Mouse (Mus musculus): Measurements from ENCODE around the gene Gm2115.
A peak's percentile ranks its signal among the peaks of the same experiment; 100 is the strongest.

Gm2115 gene

DNA sequence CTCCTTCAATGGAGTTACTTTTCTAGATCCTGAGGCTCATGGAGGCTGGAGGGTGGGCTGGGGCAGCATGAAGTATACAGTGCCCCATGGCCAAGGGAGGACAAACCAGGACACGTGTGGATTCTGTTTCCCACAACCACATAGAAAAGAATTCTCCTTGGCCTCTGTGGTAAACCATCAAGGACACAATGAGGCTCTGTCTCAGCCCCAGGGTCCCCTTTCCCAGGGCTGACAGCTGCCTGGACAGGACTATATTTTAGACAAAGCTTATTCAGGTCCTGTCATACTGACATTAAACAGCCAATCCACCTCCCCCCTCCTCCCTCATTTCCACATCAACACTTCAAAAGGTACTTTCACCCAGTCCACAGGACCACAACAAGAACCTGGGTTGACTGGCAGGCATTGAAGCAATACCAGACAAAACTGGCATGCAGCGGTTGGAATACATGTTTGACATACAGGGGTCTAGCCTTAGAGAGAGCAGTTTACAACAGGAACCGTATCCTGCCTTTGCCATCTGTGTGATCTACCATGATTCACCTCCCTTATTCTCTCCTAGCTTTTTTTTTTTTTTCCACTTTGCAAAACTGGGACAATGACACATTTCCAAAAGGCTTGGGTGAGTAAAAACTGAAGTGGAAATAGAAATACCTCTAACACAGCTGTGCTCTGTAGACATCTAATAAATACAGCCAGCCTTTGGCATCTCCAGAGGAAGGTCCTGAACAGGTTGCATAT lies 57.8 kb downstream of the Gm2115 start:
- DNase-seq (ENCODE audit: low spot score), result no peak

DNA sequence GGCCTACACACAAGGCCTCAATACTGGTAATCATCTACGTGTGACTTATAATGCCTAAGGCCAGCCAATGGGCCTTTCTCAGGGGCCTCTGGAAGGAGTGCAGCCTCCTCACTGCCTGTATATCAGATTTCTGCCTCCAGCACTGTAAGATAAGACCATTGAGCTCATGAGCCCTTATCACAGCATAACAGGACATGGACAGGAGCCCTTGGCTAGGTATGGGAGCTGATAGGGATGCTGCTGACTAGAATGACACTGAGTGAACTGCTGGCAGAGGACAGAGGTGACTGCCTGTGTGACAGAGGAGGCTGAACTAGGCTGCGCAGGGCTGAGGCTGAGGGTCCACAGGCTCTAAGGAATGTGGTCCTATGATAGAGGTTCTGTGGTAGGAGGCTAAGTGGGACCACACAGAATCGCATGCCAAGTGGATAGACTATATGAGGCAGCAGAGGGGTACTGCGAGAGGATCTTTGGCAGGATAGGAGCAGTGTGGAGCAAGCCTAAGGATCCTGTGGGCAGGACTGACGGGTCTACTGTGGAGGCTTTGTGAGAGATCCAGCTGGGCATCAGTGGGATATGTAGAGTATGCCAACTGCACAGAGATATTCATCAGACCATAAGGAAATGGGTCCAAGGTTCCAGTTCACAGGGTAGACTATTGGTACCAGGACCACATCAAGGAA lies 58.5 kb downstream of the Gm2115 start:
- DNase-seq (ENCODE audit: low spot score), result no peak

DNA sequence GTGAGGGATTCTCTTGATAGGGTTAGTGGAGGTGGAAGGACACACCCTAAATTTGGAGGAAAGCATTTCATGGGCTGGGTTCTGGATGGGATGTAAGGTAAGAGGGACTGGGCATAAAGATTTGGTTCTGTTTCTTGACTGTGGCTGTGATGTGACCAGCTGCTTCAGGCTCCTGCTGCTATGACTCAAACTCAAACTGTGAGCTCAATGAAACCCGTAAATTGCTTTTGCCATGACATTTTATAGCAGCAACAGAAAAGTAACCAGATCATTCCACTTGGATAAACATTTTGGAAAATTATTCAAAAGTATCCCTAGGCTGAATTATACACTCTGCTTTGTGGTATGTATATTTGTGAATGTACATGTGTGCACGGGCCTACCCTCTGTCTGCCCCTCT lies 61.9 kb downstream of the Gm2115 start:
- DNase-seq (ENCODE audit: low spot score), result no peak

- DNase-seq (ENCODE audit: low spot score), result no peak
Measured at GRCm38 (mm10) chr7:84591347-84591746, 62.6 kb downstream of the Gm2115 start.

DNA sequence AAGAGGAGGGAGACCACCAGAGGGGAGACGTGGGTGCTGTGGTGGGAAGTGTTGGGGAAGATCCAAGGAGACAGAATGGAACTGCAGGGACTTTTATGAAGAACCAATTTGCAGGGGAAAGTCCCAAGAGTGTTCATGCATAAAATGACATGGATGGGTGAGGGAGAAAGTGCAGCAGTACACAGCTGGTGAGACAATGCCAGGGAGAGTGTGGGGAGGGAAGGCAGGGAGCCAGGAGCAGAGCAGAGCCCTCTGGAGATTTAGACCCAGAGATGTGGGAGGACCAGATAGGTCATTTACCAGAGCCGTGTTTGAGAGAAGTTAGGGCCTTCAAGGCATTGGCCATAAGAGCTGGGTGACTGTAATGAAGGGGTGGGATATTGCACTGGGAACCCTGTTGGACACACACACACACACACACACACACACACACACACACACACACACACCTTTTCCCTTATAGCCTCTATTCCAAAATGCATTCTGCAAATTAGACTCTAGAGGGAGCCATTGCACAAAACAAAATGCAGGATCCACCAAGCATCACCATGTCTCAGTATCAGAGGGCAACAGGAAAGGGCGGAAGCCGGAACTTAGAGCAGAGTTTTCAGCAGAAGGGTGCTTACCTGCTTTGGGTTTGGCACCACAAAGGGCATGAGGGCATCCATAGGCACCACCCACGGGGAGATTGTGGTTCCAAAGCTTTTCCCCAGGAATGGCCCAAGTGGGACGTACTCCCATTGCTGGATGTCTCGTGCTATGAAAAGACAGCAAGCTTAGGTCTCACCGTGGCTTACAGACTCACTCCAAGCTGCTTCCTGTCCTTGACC lies 65.5 kb downstream of the Gm2115 start:
- DNase-seq (ENCODE audit: low spot score), result no peak

DNA sequence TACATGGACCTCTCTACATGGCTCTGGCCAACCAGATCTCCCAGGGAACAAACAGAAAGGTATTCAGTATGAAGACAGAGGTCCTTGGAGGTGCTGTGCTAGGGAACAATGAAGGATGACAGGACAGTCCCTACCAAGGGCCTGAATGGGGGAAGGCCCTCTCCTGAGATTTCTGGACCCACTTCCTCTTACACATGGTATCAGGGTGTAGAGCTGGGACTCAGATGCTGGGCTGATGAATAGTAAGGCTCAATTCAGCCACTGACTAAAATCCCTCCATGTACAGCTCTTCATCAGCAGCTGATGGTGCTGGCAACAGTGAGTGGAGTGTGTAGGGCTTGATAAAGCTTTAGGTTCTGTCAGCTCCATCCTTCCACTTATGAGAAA lies 66.2 kb downstream of the Gm2115 start:
- DNase-seq (ENCODE audit: low spot score), result no peak

- no peak for DNase-seq (ENCODE audit: low spot score)
Measured at GRCm38 (mm10) chr7:84596002-84596401, 67.2 kb downstream of the Gm2115 start.

- DNase-seq (ENCODE audit: low spot score), result no peak
Measured at GRCm38 (mm10) chr7:84596633-84597032, 67.9 kb downstream of the Gm2115 start.

- DNase-seq (ENCODE audit: low spot score), result no peak
Measured at GRCm38 (mm10) chr7:84600631-84601030, 71.9 kb downstream of the Gm2115 start.

GRCm38 (mm10) chr7:84601331-84601730 lies 72.6 kb downstream of the Gm2115 start:
- DNase-seq (ENCODE audit: low spot score), result no peak

GRCm38 (mm10) chr7:84604501-84604900 lies 75.7 kb downstream of the Gm2115 start:
- DNase-seq (ENCODE audit: low spot score), result no peak

DNA sequence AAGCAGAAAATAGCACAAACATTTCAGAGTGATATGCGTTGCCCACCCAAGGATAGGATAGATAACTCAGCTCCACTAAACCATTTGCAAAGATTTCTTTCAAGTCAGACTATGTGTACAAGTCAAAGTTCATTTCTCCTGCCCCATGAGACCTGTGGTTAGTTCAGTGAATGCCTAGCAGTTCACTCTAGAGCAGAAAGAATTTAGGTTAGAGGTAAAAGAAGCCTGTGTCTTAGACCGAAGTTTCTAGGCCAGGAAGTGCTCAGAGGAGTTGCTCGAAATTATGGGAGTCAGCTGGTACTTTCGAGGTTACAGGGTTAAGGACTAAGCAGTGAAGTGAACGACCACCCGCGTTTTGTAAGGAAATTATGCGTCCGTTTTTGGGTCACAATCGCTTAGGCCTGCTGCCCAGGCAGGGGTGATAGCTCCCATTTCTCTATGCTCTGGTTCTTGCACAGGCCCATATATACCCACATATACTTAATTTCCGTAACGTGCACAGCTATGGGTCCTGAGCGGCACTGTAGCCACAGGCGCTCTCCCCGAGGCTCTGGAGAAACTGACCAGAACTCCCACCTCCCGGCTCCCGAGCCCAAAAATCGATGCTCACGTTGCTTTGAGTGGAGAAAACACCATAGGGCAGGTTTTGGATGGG lies 76.4 kb downstream of the Gm2115 start:
- no peak for DNase-seq (ENCODE audit: low spot score)

GRCm38 (mm10) chr7:84605704-84606292 lies 77.0 kb downstream of the Gm2115 start:
- DNase-seq (ENCODE audit: low spot score), result peak; percentile 55

GRCm38 (mm10) chr7:84606293-84606749 lies 77.6 kb downstream of the Gm2115 start, which contains the start of gene Fah:
Gene Fah (minus strand): TSS chr7:84606722.
- no peak for DNase-seq (ENCODE audit: low spot score)

DNA sequence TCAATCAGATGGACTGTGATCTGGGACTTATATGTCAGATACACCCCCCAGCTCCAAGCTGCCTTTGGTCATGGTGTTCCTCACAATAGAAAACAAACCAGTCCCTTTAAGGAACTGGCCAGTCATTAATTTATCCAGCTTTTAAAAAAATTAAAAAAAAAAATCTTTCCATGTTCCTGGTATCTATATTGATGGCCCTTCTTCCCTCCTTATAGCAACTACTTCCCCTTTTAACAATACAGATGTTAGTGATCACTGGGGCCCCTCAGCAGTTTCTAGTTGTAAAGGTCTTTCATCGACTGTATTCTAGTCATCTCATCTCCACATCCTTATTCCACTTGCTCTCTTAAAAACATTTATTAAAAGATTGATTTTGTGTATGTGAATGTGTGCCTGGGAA lies 82.9 kb downstream of the Gm2115 start:
- no peak for DNase-seq (ENCODE audit: low spot score)

- DNase-seq (ENCODE audit: low spot score), result no peak
Measured at GRCm38 (mm10) chr7:84612445-84612844, 83.7 kb downstream of the Gm2115 start.

- DNase-seq (ENCODE audit: low spot score), result no peak
Measured at GRCm38 (mm10) chr7:84618951-84619350, 90.2 kb downstream of the Gm2115 start.

DNA sequence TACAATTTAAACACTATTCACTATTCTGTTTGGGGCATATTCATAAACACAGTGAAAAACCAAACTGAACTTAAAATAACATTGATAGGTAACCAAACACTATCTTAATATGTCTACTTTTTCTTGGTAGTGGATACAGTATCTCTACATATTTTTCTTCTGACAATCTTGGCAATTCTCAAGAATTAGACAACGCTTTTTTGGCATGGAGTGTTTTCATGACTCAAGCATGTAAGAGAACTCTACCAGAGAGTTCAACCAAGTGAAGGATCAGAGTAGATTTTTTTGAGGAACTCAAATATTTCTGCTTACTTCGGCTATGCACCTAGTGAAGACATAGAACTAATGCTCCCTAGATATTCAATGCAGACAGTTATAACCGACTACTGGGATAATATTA lies 92.2 kb downstream of the Gm2115 start:
- no peak for DNase-seq (ENCODE audit: low spot score)

- DNase-seq (ENCODE audit: low spot score), result no peak
Measured at GRCm38 (mm10) chr7:84623718-84624117, 95.0 kb downstream of the Gm2115 start.

GRCm38 (mm10) chr7:84631878-84632277 lies 103.1 kb downstream of the Gm2115 start:
- DNase-seq (ENCODE audit: low spot score), result no peak

All from urinary bladder, postnatal 10 days (tissue).